Mouse (Mus musculus): ENCODE results near the gene Gm6351. TPM values are rescaled to one million over a fixed set of nuclear protein-coding genes. Genes with fewer than 3 reads are reported as not detected.

Gm6351 gene
- not detected in 2 replicates for polyA plus RNA-seq (2012; ENCODE audit: low replicate concordance)

DNA sequence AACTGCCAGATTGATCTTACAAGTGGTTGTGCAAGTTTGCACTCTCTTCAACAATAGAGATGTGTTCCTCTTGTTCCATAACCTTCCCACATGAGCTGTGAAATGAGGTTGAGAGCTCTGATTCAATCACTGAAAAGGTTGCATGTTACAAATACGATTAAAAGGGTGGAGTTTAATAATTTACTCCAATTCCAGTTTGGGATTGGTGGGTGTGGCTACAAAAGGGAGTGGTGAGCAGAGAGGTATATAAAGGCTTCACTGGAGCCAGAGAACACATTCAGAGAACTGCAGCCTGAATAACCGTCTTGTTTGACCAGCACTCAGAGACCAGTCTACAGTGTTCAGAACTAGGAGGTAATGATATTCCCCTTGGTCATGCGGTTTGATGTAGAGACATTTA is at the start of gene Gm6351:
Gene Gm6351, plus strand, starts transcription at position 301 of the 400 bp plus-strand sequence.

GRCm38 (mm10) chr5:94070445-94070844 is 5.7 kb upstream of the Gm6351 start, which contains the start of gene BC061212:
Gene BC061212, minus strand, starts transcription at chr5:94070545.

Other genes with a start within 250 kb of the Gm6351 start
- gene Gm7792, start 232.6 kb upstream of the Gm6351 start, polyA plus RNA-seq (2012; ENCODE audit: low replicate concordance) = not detected in 2 replicates
- gene Gm16429, start 147.3 kb upstream of the Gm6351 start, polyA plus RNA-seq (2012; ENCODE audit: low replicate concordance) = not detected in 2 replicates
- gene BC061212, start 5.8 kb upstream of the Gm6351 start, polyA plus RNA-seq (2012; ENCODE audit: low replicate concordance) = not detected in 2 replicates
- not detected in 2 replicates for gene Gm3106, start 141.6 kb downstream of the Gm6351 start, polyA plus RNA-seq (2012; ENCODE audit: low replicate concordance)
- gene A430089I19Rik, start 230.4 kb downstream of the Gm6351 start, polyA plus RNA-seq (2012; ENCODE audit: low replicate concordance) = not detected in 2 replicates
- gene Gm6502, start 238.1 kb downstream of the Gm6351 start, polyA plus RNA-seq (2012; ENCODE audit: low replicate concordance) = 0.11 TPM in 1 of 2 replicates, not detected in the other